Mouse (Mus musculus) CH12.LX (cell line): ENCODE data around the gene Brat1. TPM values are rescaled to one million over a fixed set of nuclear protein-coding genes. Genes with fewer than 3 reads are reported as not detected.

ENCODE experiments used
- DNase-seq: peaks from one replicate; pipeline ENCODE4 v3.0.0-alpha.2; 2013; ENCODE audit errors: extremely low read depth
- H3K27ac ChIP-seq: 2 replicates; pipeline ENCODE4 v1.5.1; 2012; ENCODE audit warnings: low read depth, mild to moderate bottlenecking, control low read depth, moderate library complexity; ENCODE audit not compliant: insufficient read depth
- H3K27me3 ChIP-seq: replicated peaks from 2 replicates; pipeline ENCODE3; 2012; ENCODE audit warnings: inconsistent platforms
- H3K36me3 ChIP-seq, 2 experiments: replicated peaks in 1 of 2; 2 replicates each; pipeline versions ENCODE3 to v1.6.1; 2012; ENCODE audit warnings: inconsistent platforms in 1 of 2, low read length in 1 of 2, mild to moderate bottlenecking in 1 of 2, mixed read lengths in 1 of 2, moderate library complexity in 1 of 2; ENCODE audit not compliant: control insufficient read depth in 1 of 2, insufficient read depth in 1 of 2
- H3K4me1 ChIP-seq, 2 experiments: 2 replicates each; pipeline ENCODE4 v1.6.1; 2012; ENCODE audit warnings: inconsistent platforms in 1 of 2, moderate library complexity in 1 of 2; ENCODE audit not compliant: insufficient read depth in 2 of 2, control insufficient read depth in 1 of 2
- H3K4me2 ChIP-seq: 2 replicates; pipeline ENCODE4 v1.6.1; 2012; ENCODE audit warnings: low read depth, mild to moderate bottlenecking, control low read depth; ENCODE audit not compliant: poor library complexity, insufficient read depth, severe bottlenecking
- H3K4me3 ChIP-seq, 3 experiments: fragments of 150-350 bp in 1 of 3; sonication (generic) in 1 of 3; replicated peaks in 1 of 3; 2 replicates each; pipeline versions ENCODE3 to v1.5.1; 2011 to 2012; ENCODE audit warnings: low read depth in 2 of 3, low read length in 2 of 3, mild to moderate bottlenecking in 2 of 3, moderate library complexity in 2 of 3, control low read depth in 1 of 3, improper control_type of control experiment in 1 of 3, inconsistent platforms in 1 of 3, mixed read lengths in 1 of 3; ENCODE audit not compliant: poor library complexity in 1 of 3
- H3K79me2 ChIP-seq: replicated peaks from 2 replicates; pipeline ENCODE4 v1.6.1; 2012; ENCODE audit warnings: mild to moderate bottlenecking, moderate library complexity; ENCODE audit not compliant: control insufficient read depth, poor library complexity, insufficient read depth, severe bottlenecking; ENCODE audit errors: extremely low read depth
- H3K9ac ChIP-seq: 2 replicates; pipeline ENCODE4 v1.6.1; 2012; ENCODE audit warnings: low read depth, mild to moderate bottlenecking, control low read depth, moderate library complexity; ENCODE audit not compliant: insufficient read depth
- H3K9me3 ChIP-seq: replicated peaks from 2 replicates; pipeline ENCODE3; 2012; ENCODE audit warnings: low read length, inconsistent platforms, mixed read lengths
- BHLHE40 ChIP-seq: IDR thresholded peaks from 2 replicates; pipeline ENCODE4 v1.6.1; 2011; ENCODE audit warnings: mild to moderate bottlenecking, low read depth, low read length, improper control_type of control experiment
- CHD1 ChIP-seq: IDR thresholded peaks from 2 replicates; pipeline ENCODE4 v1.6.1; 2012; ENCODE audit warnings: low read depth, low read length, improper control_type of control experiment, inconsistent platforms
- CHD2 ChIP-seq: IDR thresholded peaks from 2 replicates; pipeline ENCODE4 v1.6.1; 2011; ENCODE audit warnings: low read length, improper control_type of control experiment
- CTCF ChIP-seq, 2 experiments: IDR thresholded peaks in 1 of 2; conservative IDR thresholded peaks in 1 of 2; 2 replicates each; pipeline ENCODE4 v1.5.1; 2011 to 2012; ENCODE audit warnings: low read depth in 2 of 2, low read length in 2 of 2, improper control_type of control experiment in 1 of 2, inconsistent platforms in 1 of 2, mild to moderate bottlenecking in 1 of 2, moderate library complexity in 1 of 2
- EP300 ChIP-seq: IDR thresholded peaks from 2 replicates; pipeline ENCODE4 v1.6.1; 2011; ENCODE audit warnings: low read length, improper control_type of control experiment
- ETS1 ChIP-seq: conservative IDR thresholded peaks from 2 replicates; pipeline ENCODE4 v1.6.1; 2012; ENCODE audit warnings: low read depth, mild to moderate bottlenecking, inconsistent platforms, low read length, improper control_type of control experiment, moderate library complexity
- IRF4 ChIP-seq: IDR thresholded peaks from 2 replicates; pipeline ENCODE4 v1.6.1; 2014; ENCODE audit warnings: low read depth, mild to moderate bottlenecking, inconsistent platforms, low read length, improper control_type of control experiment
- KAT2A ChIP-seq: IDR thresholded peaks from 2 replicates; pipeline ENCODE4 v1.6.1; 2012; ENCODE audit warnings: low read length, improper control_type of control experiment, inconsistent platforms; ENCODE audit not compliant: insufficient replicate concordance
- MAFK ChIP-seq: IDR thresholded peaks from 2 replicates; pipeline ENCODE4 v1.6.1; 2011; ENCODE audit warnings: low read length, improper control_type of control experiment; ENCODE audit not compliant: insufficient replicate concordance
- MAX ChIP-seq: IDR thresholded peaks from 2 replicates; pipeline ENCODE4 v1.6.1; 2011; ENCODE audit warnings: low read length, improper control_type of control experiment
- MEF2A ChIP-seq: IDR thresholded peaks from 2 replicates; pipeline ENCODE4 v1.6.1; 2014; ENCODE audit warnings: low read depth, mild to moderate bottlenecking, inconsistent platforms, low read length, improper control_type of control experiment, borderline replicate concordance
- SIN3A ChIP-seq: IDR thresholded peaks from 2 replicates; pipeline ENCODE4 v1.6.1; 2012; ENCODE audit warnings: low read length, improper control_type of control experiment, inconsistent platforms
- SMC3 ChIP-seq: IDR thresholded peaks from 2 replicates; pipeline ENCODE4 v1.6.1; 2011; ENCODE audit warnings: low read depth, low read length, improper control_type of control experiment
- TCF12 ChIP-seq: IDR thresholded peaks from 2 replicates; pipeline ENCODE4 v1.6.1; 2014; ENCODE audit warnings: low read depth, mild to moderate bottlenecking, inconsistent platforms, low read length, improper control_type of control experiment
- USF1 ChIP-seq: IDR thresholded peaks from 2 replicates; pipeline ENCODE4 v1.6.1; 2014; ENCODE audit warnings: low read depth, mild to moderate bottlenecking, inconsistent platforms, low read length, improper control_type of control experiment
- USF2 ChIP-seq: conservative IDR thresholded peaks from 2 replicates; pipeline ENCODE4 v1.6.1; 2011; ENCODE audit warnings: low read depth, low read length, improper control_type of control experiment
- ZC3H11A ChIP-seq: IDR thresholded peaks from 2 replicates; pipeline ENCODE4 v1.6.1; 2012; ENCODE audit warnings: low read depth, mild to moderate bottlenecking, inconsistent platforms, low read length, improper control_type of control experiment
- ZKSCAN1 ChIP-seq: IDR thresholded peaks from 2 replicates; pipeline ENCODE4 v1.6.1; 2012; ENCODE audit warnings: low read depth, inconsistent platforms, low read length, improper control_type of control experiment, borderline replicate concordance
- ZMIZ1 ChIP-seq: IDR thresholded peaks from 2 replicates; pipeline ENCODE4 v1.6.1; 2012; ENCODE audit warnings: low read depth, mild to moderate bottlenecking, inconsistent platforms, low read length, improper control_type of control experiment
- ZNF384 ChIP-seq: IDR thresholded peaks from 2 replicates; pipeline ENCODE4 v1.6.1; 2012; ENCODE audit warnings: low read depth, low read length, improper control_type of control experiment, inconsistent platforms
- dilution Hi-C: fragments of 300-500 bp; cut with MboI; formaldehyde crosslinking; loops from 2 replicates; pipeline ENCODE4 v1.14.3; 2020; ENCODE audit warnings: low sequenced_read_pairs; ENCODE audit not compliant: extremely low pct_unique_long_range_greater_than_20kb, extremely low pct_ligation_motif_present
- in situ Hi-C: fragments of 300-500 bp; cut with MboI; formaldehyde crosslinking; loops from 3 replicates; pipeline ENCODE4 v1.14.3; 2019; ENCODE audit warnings: low sequenced_read_pairs, low pct_ligation_motif_present, low pct_unique_long_range_greater_than_20kb, mixed read lengths
- polyA plus RNA-seq: library from polyadenylated mRNA; unstranded; fragments of >175 nt; gene quantifications from 2 replicates; pipeline ENCODE4 v1.2.1, GENCODE M21; 2012; ENCODE audit warnings: low read depth; ENCODE audit not compliant: insufficient read length
- total RNA-seq, 2 experiments: library from RNA; depleted of rRNA; stranded (reverse); fragments of 300-350 nt in 1 of 2; fragments of >200 nt in 1 of 2; gene quantifications; 2 replicates each; pipeline ENCODE4 v1.2.3; 2012 to 2014

The Brat1 gene
- total and polyA plus RNA-seq, 3 experiments = 9.8 to 15.0 (median 10.9) TPM

GRCm38 (mm10) chr5:140736166-140736565 is 31.4 kb downstream of the Brat1 start:
- in situ Hi-C loops = no loop called here
- H3K36me3 ChIP-seq = no peaks in the 10 kb centered on the region
- H3K27me3 ChIP-seq = no peaks in the 10 kb centered on the region
- no peaks in the 10 kb centered on the region for H3K9me3 ChIP-seq
- TF ChIP-seq ZMIZ1 = no peak
- TF ChIP-seq CHD1 = no peak
- TF ChIP-seq ZNF384 = no peak
- TF ChIP-seq MAFK = no peak
- no peak for TF ChIP-seq CHD2
- no peak for TF ChIP-seq MAX
- no peak for TF ChIP-seq ETS1
- TF ChIP-seq ZKSCAN1 = no peak
- no peak for TF ChIP-seq KAT2A
- no peak for TF ChIP-seq ZC3H11A
- no peak for TF ChIP-seq TCF12
- TF ChIP-seq, all 38 proteins: peak for 0
- DNase-seq = no peak
- dilution Hi-C loops = no loop called here
- H3K4me1 ChIP-seq = peaks cover 13 to 52% of the 10 kb centered on the region in 2 experiments
- H3K9ac ChIP-seq = no peak overlapping the region
- H3K4me2 ChIP-seq = no peak overlapping the region
- H3K27ac ChIP-seq = no peak overlapping the region
- no peaks in the 10 kb centered on the region for H3K79me2 ChIP-seq
- H3K4me3 ChIP-seq = no peak overlapping the region

DNA sequence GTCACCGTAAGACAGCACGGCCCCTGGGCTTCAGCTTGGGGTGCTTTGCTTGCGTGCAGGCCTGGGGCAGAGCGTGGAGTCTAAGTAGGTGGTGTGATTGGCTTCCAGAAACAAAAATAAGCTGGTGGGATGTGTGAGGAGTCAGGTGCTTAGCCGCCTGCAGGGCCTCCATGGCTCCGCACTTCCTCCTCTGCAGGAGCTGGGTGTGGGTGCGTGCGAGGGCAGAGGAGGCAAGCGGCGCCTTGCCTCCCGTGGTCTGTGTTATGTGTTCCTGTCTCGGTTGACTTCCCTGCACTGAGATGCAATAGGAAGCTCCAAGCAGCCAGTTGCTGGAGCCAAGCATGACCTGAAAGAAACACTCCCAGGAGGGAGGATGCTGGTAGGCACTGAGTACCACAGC is 35.0 kb downstream of the Brat1 start:
- Histone ChIP-seq H3K4me1 (peaks cover 9 to 52% of the 10 kb centered on the region in 2 experiments; a peak in 3 of 4 replicates), H3K9me3 (no peaks in the 10 kb centered on the region), H3K4me3 (no peak overlapping the region), H3K79me2 (no peaks in the 10 kb centered on the region), H3K27ac (no peak overlapping the region), H3K4me2 (no peak overlapping the region), H3K9ac (no peak overlapping the region), H3K36me3 (peaks cover 3 to 15% of the 10 kb centered on the region in 2 experiments), H3K27me3 (no peaks in the 10 kb centered on the region)
- no peak for DNase-seq
- in situ Hi-C loops = loop anchor here (5.0 to 10.0 kb wide), 3 partner anchors 33 to 195 kb away; partner anchors contain the start of gene Brat1
- TF ChIP-seq SIN3A = no peak
- TF ChIP-seq ZMIZ1 = no peak
- no peak for TF ChIP-seq CTCF (conservative IDR thresholded peaks at IDR 0.05 in 1 of 2, IDR thresholded peaks at IDR 0.05 in 1 of 2; ENCODE audit: low read depth in 2 of 2, low read length in 2 of 2)
- TF ChIP-seq MEF2A = no peak
- no peak for TF ChIP-seq USF1
- TF ChIP-seq BHLHE40 = no peak
- TF ChIP-seq ZC3H11A = no peak
- no peak for TF ChIP-seq USF2
- TF ChIP-seq IRF4 = no peak
- no peak for TF ChIP-seq SMC3
- TF ChIP-seq EP300 = no peak
- dilution Hi-C loops = no loop called here
